Comparison of ENCODE assay signal across 17 mouse cellular contexts in genomic region chr2:167268411-167268690, GRCm38 (mm10). TPM values are rescaled to one million over a fixed set of nuclear protein-coding genes. Genes with fewer than 3 reads are reported as not detected.
DNase-seq lines count a peak whose midpoint lies in the region; ATAC-seq and TF ChIP-seq lines count a peak whose summit lies in the region.
"Had no signal": no experiment of that assay in that cellular context is flagged by ENCODE, and none has a peak within 500 bp of the region (broad histone marks: within the 10 kb centered on the region; RNA-seq: fewer than 3 reads in every experiment).

No protein-coding gene starts in this region.

- no peaks in the 10 kb centered on the region for H3K9me3 ChIP-seq in heart, embryonic 13.5 days
- H3K9me3 ChIP-seq in lung, postnatal 0 days (ENCODE audit: low read length) = no peaks in the 10 kb centered on the region
- H3K9me3 ChIP-seq: limb, embryonic 15.5 days; midbrain, embryonic 10.5 days; neural tube, embryonic 13.5 days had no signal

- 0 out of 2 replicates have a peak overlapping the region, but pooled peaks have one; percentile 44 for H3K9ac ChIP-seq in heart, embryonic 13.5 days
- no peak overlapping the region for H3K9ac ChIP-seq in lung, postnatal 0 days (replicated peaks; ENCODE audit: low read depth)
- H3K9ac ChIP-seq: limb, embryonic 15.5 days; neural tube, embryonic 13.5 days had no signal

- 84% methylated on average over 8 of the region's 8 CpGs for WGBS in heart, embryonic 13.5 days
- WGBS in lung, postnatal 0 days = 88% methylated on average over 8 of the region's 8 CpGs

- no peak for ATAC-seq in heart, embryonic 13.5 days (ENCODE audit: extremely low read depth, insufficient number of reproducible peaks, low FRiP score, low TSS enrichment)
- ATAC-seq in lung, postnatal 0 days = no peak
- ATAC-seq: forebrain, embryonic 16.5 days had no signal

- no peaks in the 10 kb centered on the region for H3K36me3 ChIP-seq in heart, embryonic 13.5 days
- H3K36me3 ChIP-seq in lung, postnatal 0 days (ENCODE audit: insufficient read depth, low read length) = no peaks in the 10 kb centered on the region
- H3K36me3 ChIP-seq: limb, embryonic 15.5 days; midbrain, embryonic 10.5 days; neural tube, embryonic 13.5 days had no signal

- no peaks in the 10 kb centered on the region for H3K27me3 ChIP-seq in heart, embryonic 13.5 days (replicated peaks)
- no peaks in the 10 kb centered on the region for H3K27me3 ChIP-seq in lung, postnatal 0 days (replicated peaks; ENCODE audit: insufficient read depth, low read length)
- H3K27me3 ChIP-seq: CH12.LX; limb, embryonic 15.5 days; neural tube, embryonic 13.5 days had no signal

- no peak for TF ChIP-seq EP300 in lung, postnatal 0 days (IDR thresholded peaks at IDR 0.05)

- no peak overlapping the region for H3K4me3 ChIP-seq in heart, embryonic 13.5 days
- no peak overlapping the region for H3K4me3 ChIP-seq in lung, postnatal 0 days (ENCODE audit: low read depth, low read length)
- H3K4me3 ChIP-seq: limb, embryonic 15.5 days; midbrain, embryonic 10.5 days; neural tube, embryonic 13.5 days had no signal

- peak overlapping the region; percentile 77 for H3K27ac ChIP-seq in heart, embryonic 13.5 days (replicated peaks)
- no peak overlapping the region for H3K27ac ChIP-seq in lung, postnatal 0 days (ENCODE audit: low read length)
- H3K27ac ChIP-seq: limb, embryonic 15.5 days; midbrain, embryonic 10.5 days; neural tube, embryonic 13.5 days had no signal

- no peak for TF ChIP-seq CTCF in lung, postnatal 0 days (IDR thresholded peaks at IDR 0.05)

- H3K4me2 ChIP-seq in heart, embryonic 13.5 days = no peak overlapping the region
- no peak overlapping the region for H3K4me2 ChIP-seq in lung, postnatal 0 days (replicated peaks; ENCODE audit: low read depth, low read length)
- H3K4me2 ChIP-seq: limb, embryonic 15.5 days; neural tube, embryonic 13.5 days had no signal

- peak; percentile 0 for DNase-seq in adrenal gland, postnatal 10 days
- DNase-seq in adrenal gland, adult 2 months = no peak
- no peak for DNase-seq in heart, adult 18-20 months
- peak; percentile 0 to 1 for DNase-seq in lung, adult 18-20 months
- no peak for DNase-seq in lung, postnatal 0 days (ENCODE audit: low spot score)
- DNase-seq in urinary bladder, postnatal 4 days (ENCODE audit: low spot score in 2 of 2) = peak; percentile 15 to 55
- no peak for DNase-seq in urinary bladder, adult 2 months (ENCODE audit: low spot score)
- DNase-seq: adrenal gland, postnatal 25 days; kidney, adult 9 months; layer of hippocampus, postnatal 36 days had no signal

- peaks cover 25% of the 10 kb centered on the region for H3K4me1 ChIP-seq in heart, embryonic 13.5 days
- H3K4me1 ChIP-seq in lung, postnatal 0 days (ENCODE audit: insufficient read depth, low read depth, low read length) = no peaks in the 10 kb centered on the region
- H3K4me1 ChIP-seq: limb, embryonic 15.5 days; neural tube, embryonic 13.5 days had no signal

RNA-seq across cellular contexts. Expression of gene Ptgis, which starts 27.9 kb away (rescaled TPM):
- 10 to 100 TPM; 18.7 to 23.3 TPM for total RNA-seq in adrenal gland, postnatal 10 days (2021)
- total RNA-seq in adrenal gland, adult 2 months (2021) = 10 to 100 TPM; 17.3 to 37.2 TPM
- 65.3 and 74.3 TPM in 2 replicates for polyA plus RNA-seq in adrenal gland, adult 2 months (2012; rRNA removed)
- 21.6 and 21.8 TPM in 2 replicates for polyA plus RNA-seq in heart, embryonic 13.5 days (2015; fragmentation: Nextera tagmentation; extraction: Ambion mirVana)
- total RNA-seq in heart, adult 18-20 months (2021) = 10 to 100 TPM; 11.2 to 13.0 TPM
- polyA plus RNA-seq in lung, postnatal 0 days (2015; fragmentation: Nextera tagmentation; extraction: Ambion mirVana) = 32.7 and 37.9 TPM in 2 replicates
- polyA plus RNA-seq in urinary bladder, adult 2 months (2012; rRNA removed) = 98.4 and 106 TPM in 2 replicates
- total RNA-seq: monocyte, adult 5-6 weeks had no signal

Comparison
In these comparisons a context has a peak if more than half of its experiments do, and no peak if none do; other contexts are left out.
1. DNase-seq: peak in adrenal gland, postnatal 10 days (single experiment), lung, adult 18-20 months (2 of 2) and urinary bladder, postnatal 4 days (2 of 2); none in adrenal gland, adult 2 months (single experiment), heart, adult 18-20 months (0 of 2), lung, postnatal 0 days (single experiment) and urinary bladder, adult 2 months (single experiment).